Mouse (Mus musculus) heart, postnatal 0 days (tissue): ENCODE data around the gene Cacna2d2.

ENCODE experiments used
- CTCF ChIP-seq: IDR thresholded peaks from 2 replicates; pipeline ENCODE4 v1.5.1; 2016; ENCODE audit warnings: antibody characterized with exemption, control low read depth, low read depth
- EP300 ChIP-seq: IDR thresholded peaks from 2 replicates; pipeline ENCODE4 v1.6.1; 2016; ENCODE audit warnings: antibody characterized with exemption, low read depth

DNA sequence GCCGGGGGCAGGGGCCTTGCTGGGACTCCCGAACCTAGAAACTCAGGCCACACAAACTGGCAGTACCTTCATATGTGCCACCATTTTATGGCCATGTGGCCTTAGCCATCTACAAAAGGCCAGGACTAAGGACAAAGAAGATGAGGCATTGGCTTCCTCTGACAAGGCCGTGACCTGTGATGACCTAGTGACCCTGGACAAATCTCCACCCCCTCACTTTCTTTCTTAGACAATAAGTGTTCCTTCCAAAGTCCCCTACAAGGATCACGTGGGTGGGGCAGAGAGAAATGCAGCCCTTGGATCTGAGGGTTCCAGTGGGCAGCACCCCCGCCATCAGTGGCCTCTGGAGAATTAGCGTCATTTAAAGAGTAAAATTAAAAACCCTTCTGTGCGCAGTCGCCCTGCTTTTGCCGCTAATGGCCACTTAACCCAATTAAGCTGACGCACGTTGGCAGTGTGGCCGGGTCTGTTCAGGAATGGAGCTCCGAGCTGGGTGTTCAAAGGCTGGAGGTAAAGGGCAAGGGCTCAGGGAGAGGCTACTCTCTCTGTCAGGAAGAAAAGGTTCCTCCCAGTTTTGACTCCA lies 69.9 kb downstream of the Cacna2d2 start:
- TF ChIP-seq EP300 = no peak
- no peak for TF ChIP-seq CTCF
